Mouse (Mus musculus) cerebellum, adult 11 months (tissue): ENCODE measurements at regions not wholly inside any gene's neighbourhood (a gene's known extent, or its start where the extent isn't known, plus 50 kb on each side); places are given as distances from the start of the nearest gene placed in this dataset.

Experiments
- DNase-seq: peaks from one replicate; pipeline ENCODE4 v3.0.0; 2022

- peak; percentile 13 for DNase-seq
Measured at GRCm38 (mm10) chr2:21908813-21909480, 318.4 kb upstream of the Myo3a start.

- peak; percentile 73 for DNase-seq
Measured at GRCm38 (mm10) chr2:21909481-21909966, 317.8 kb upstream of the Myo3a start.

- DNase-seq, result peak; percentile 85
Measured at GRCm38 (mm10) chr2:21917804-21918690, 309.3 kb upstream of the Myo3a start.

- DNase-seq, result peak; percentile 22
Measured at GRCm38 (mm10) chr2:21919091-21919490, 308.2 kb upstream of the Myo3a start.

- DNase-seq, result no peak
Measured at GRCm38 (mm10) chr2:21927656-21928055, 299.6 kb upstream of the Myo3a start.

- no peak for DNase-seq
Measured at GRCm38 (mm10) chr2:21939993-21940392, 287.3 kb upstream of the Myo3a start.

GRCm38 (mm10) chr2:21940797-21941487, 286.4 kb upstream of the Myo3a start:
- DNase-seq, result no peak

- DNase-seq, result no peak
Measured at GRCm38 (mm10) chr2:21941488-21942000, 285.8 kb upstream of the Myo3a start.

- DNase-seq, result no peak
Measured at GRCm38 (mm10) chr2:21943676-21944075, 283.6 kb upstream of the Myo3a start.

- no peak for DNase-seq
Measured at GRCm38 (mm10) chr2:21946484-21946883, 280.8 kb upstream of the Myo3a start.

- DNase-seq, result no peak
Measured at GRCm38 (mm10) chr2:21951279-21951678, 276.0 kb upstream of the Myo3a start.

- no peak for DNase-seq
Measured at GRCm38 (mm10) chr2:21956112-21956963, 271.0 kb upstream of the Myo3a start.

- peak; percentile 3 for DNase-seq
Measured at GRCm38 (mm10) chr2:21958365-21958764, 268.9 kb upstream of the Myo3a start.

- DNase-seq, result no peak
Measured at GRCm38 (mm10) chr2:21958802-21959201, 268.5 kb upstream of the Myo3a start.

- no peak for DNase-seq
Measured at GRCm38 (mm10) chr2:21963343-21964026, 263.8 kb upstream of the Myo3a start.

- DNase-seq, result no peak
Measured at GRCm38 (mm10) chr2:21964027-21964605, 263.2 kb upstream of the Myo3a start.

- no peak for DNase-seq
Measured at GRCm38 (mm10) chr2:21970774-21971406, 256.4 kb upstream of the Myo3a start.

- no peak for DNase-seq
Measured at GRCm38 (mm10) chr2:21974599-21974998, 252.7 kb upstream of the Myo3a start.

- DNase-seq, result no peak
Measured at GRCm38 (mm10) chr2:21975547-21975946, 251.8 kb upstream of the Myo3a start.

GRCm38 (mm10) chr2:21976337-21976736, 251.0 kb upstream of the Myo3a start:
- no peak for DNase-seq

GRCm38 (mm10) chr2:21976831-21977230, 250.5 kb upstream of the Myo3a start:
- DNase-seq, result no peak
